Mouse (Mus musculus) adrenal gland, postnatal 10 days (tissue): ENCODE measurements around the gene Lamb2. TPM values are rescaled to one million over a fixed set of nuclear protein-coding genes. Genes with fewer than 3 reads are reported as not detected.

Source experiments
- total RNA-seq, 2 experiments: library from RNA; stranded (reverse); gene quantifications; 2 replicates each; pipeline ENCODE4 v1.2.3; 2021

Lamb2 gene
- total RNA-seq, 2 experiments from 2014 or later, result 108 to 131 TPM

Other genes starting within 250 kb of the Lamb2 start
- 100 to 1,000 TPM; 168 to 192 TPM for gene Dag1, start 215.8 kb upstream of the Lamb2 start, total RNA-seq
- gene Nicn1, start 189.3 kb upstream of the Lamb2 start, total RNA-seq, result 10 to 100 TPM; 20.2 to 28.6 TPM
- 10 to 100 TPM in 1 of 2 experiments, 1 to 10 TPM in 1; 9.3 to 14.7 TPM for gene Amt, start 182.9 kb upstream of the Lamb2 start, total RNA-seq
- 100 to 1,000 TPM; 352 to 357 TPM for gene Rhoa, start 173.6 kb upstream of the Lamb2 start, total RNA-seq
- gene Tcta, start 173.6 kb upstream of the Lamb2 start, total RNA-seq, result 10 to 100 TPM; 28.9 to 36.6 TPM
- 100 to 1,000 TPM; 424 to 480 TPM for gene Gpx1, start 140.8 kb upstream of the Lamb2 start, total RNA-seq
- 100 to 1,000 TPM; 101 to 111 TPM for gene Usp4, start 131.9 kb upstream of the Lamb2 start, total RNA-seq
- gene 1700102P08Rik, start 86.9 kb upstream of the Lamb2 start, total RNA-seq, result 1 to 10 TPM in 1 of 2 experiments, under 1 TPM in 1; 0.63 to 1.4 TPM
- gene Ccdc36, start 51.3 kb upstream of the Lamb2 start, total RNA-seq, result not detected
- not detected for gene BC048562, start 43.3 kb upstream of the Lamb2 start, total RNA-seq
- gene Ccdc71, start 19.2 kb upstream of the Lamb2 start, total RNA-seq, result 10 to 100 TPM; 39.3 to 43.6 TPM
- 10 to 100 TPM; 25.6 to 34.8 TPM for gene Klhdc8b, start 18.2 kb upstream of the Lamb2 start, total RNA-seq
- gene Usp19, start 10.9 kb downstream of the Lamb2 start, total RNA-seq, result 100 to 1,000 TPM; 124 to 156 TPM
- 100 to 1,000 TPM; 137 to 147 TPM for gene Qars, start 28.0 kb downstream of the Lamb2 start, total RNA-seq
- gene Qrich1, start 37.1 kb downstream of the Lamb2 start, total RNA-seq, result 100 to 1,000 TPM; 108 to 129 TPM
- gene Impdh2, start 80.5 kb downstream of the Lamb2 start, total RNA-seq, result 10 to 100 TPM; 80.6 to 83.7 TPM
- gene Ndufaf3, start 87.7 kb downstream of the Lamb2 start, total RNA-seq, result 10 to 100 TPM; 64.1 to 68.2 TPM
- 10 to 100 TPM; 42.3 to 51.9 TPM for gene Dalrd3, start 90.2 kb downstream of the Lamb2 start, total RNA-seq
- 100 to 1,000 TPM in 1 of 2 experiments, 10 to 100 TPM in 1; 93.8 to 126 TPM for gene Wdr6, start 99.0 kb downstream of the Lamb2 start, total RNA-seq
- 1 to 10 TPM; 6.1 to 9.6 TPM for gene P4htm, start 117.9 kb downstream of the Lamb2 start, total RNA-seq
- gene Arih2, start 169.7 kb downstream of the Lamb2 start, total RNA-seq, result 10 to 100 TPM; 56.1 to 59.9 TPM
- gene Slc25a20, start 182.4 kb downstream of the Lamb2 start, total RNA-seq, result 100 to 1,000 TPM; 405 to 421 TPM
- gene Prkar2a, start 209.6 kb downstream of the Lamb2 start, total RNA-seq, result 10 to 100 TPM; 31.3 to 45.1 TPM